Mouse (Mus musculus): Measurements from ENCODE around the gene Rbfox2.

DNA sequence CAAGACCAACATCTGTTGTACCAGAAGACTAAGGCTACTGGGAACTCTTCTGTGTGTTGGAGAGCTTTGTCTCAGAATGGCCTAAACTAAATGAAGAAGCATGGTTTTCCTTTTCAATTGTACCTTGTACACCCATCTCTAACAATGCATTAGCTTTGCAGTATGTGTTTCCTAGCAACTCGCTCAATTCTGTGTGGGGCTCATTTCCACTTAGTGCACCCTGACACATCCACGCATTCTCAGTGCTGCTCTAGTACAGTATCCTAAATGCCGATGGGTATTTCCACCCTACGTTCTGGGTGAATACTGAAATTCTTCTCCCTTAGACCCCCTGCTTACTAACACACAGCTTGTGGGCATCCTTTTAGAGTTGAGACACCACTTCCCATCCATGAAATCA lies 71.3 kb downstream of the Rbfox2 start:
- TF ChIP-seq CTCF (IDR thresholded peaks at IDR 0.05; ENCODE audit: low read depth, low read length) (no peak), POLR2AphosphoS5 (IDR thresholded peaks at IDR 0.05; ENCODE audit: insufficient replicate concordance, low read depth, low read length) (no peak), GATA1 (IDR thresholded peaks at IDR 0.05; ENCODE audit: borderline replicate concordance, low read length) (no peak), TAL1 (conservative IDR thresholded peaks at IDR 0.05; ENCODE audit: low read depth, low read length) (no peak)

Data from G1E (cell line).